Mouse (Mus musculus) cerebellum, adult 2 months (tissue): ENCODE data around the gene C1qtnf1.

Source experiments
- CTCF ChIP-seq: fragments of 200-500 bp; IDR thresholded peaks from 2 replicates; pipeline ENCODE4 v1.5.1; 2011; ENCODE audit warnings: low read depth, mild to moderate bottlenecking, control low read depth, low read length, moderate library complexity, borderline replicate concordance; ENCODE audit not compliant: insufficient read depth
- POLR2A ChIP-seq: fragments of 200-500 bp; IDR thresholded peaks from 2 replicates; pipeline ENCODE4 v1.6.1; 2011; ENCODE audit warnings: low read length, control low read depth, borderline replicate concordance; ENCODE audit not compliant: insufficient read depth

DNA sequence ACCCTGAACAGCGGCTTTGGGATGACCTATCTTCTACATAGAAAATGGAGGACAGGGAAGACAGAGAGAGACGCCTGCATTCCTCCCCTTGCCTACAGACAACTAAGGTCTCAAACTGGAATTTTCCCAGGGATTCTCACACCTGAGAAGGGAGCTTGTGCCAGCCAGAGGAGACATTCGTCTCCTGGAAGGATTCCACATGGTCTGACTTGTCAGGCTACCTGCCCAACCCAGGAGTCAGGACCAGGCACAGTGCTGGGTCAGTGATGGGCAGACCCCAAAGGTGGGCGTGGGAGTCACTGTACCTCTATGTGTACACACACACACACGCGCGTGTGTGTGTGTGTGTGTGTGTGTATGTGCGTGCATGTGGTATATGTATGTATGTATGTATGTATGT, 22.7 kb upstream of the C1qtnf1 start:
- TF ChIP-seq CTCF = no peak
- no peak for TF ChIP-seq POLR2A
